Mouse (Mus musculus) subcutaneous adipose tissue, adult 2 months (tissue): ENCODE measurements around the gene Gm21409. TPM values are rescaled to one million over a fixed set of nuclear protein-coding genes. Genes with fewer than 3 reads are reported as not detected.

Experiments used
- polyA plus RNA-seq: library from polyadenylated mRNA; depleted of rRNA; stranded (reverse); fragments of >200 nt; gene quantifications from 2 replicates; pipeline ENCODE4 v1.2.3, GENCODE M21; 2012; ENCODE audit warnings: low replicate concordance; rRNA removed

The Gm21409 gene
- polyA plus RNA-seq: not detected in 2 replicates

DNA sequence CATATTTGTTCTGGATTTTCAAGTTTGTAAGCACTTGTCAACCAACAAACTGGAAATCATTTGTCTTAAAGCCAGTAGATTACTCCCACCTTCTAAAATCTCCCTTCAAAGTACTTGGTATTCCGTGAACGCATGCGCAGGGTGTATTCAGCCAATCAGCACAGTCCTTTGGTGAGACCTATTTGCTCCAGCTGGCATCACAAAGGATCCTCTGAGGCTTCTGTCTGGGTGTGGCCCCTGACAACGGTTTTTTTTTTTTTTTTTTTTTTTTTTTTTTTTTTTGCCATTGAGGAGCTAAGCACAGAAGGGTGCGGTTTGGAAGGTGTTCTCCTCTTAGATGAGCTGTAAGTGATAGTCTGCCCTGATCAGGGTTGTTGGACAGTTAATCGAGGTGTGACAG lies at the start of gene Gm21409:
Gene Gm21409 (plus strand): TSS at position 301 of the 400 bp plus-strand sequence.

Other genes starting within 250 kb of the Gm21409 start
- not detected in 2 replicates for gene Gm21394, start 181.8 kb upstream of the Gm21409 start, polyA plus RNA-seq